Mouse (Mus musculus): ENCODE results near the gene Ccdc124. TPM values are rescaled to one million over a fixed set of nuclear protein-coding genes. Genes with fewer than 3 reads are reported as not detected.

Ccdc124 gene
- polyA plus RNA-seq, 1 experiment: 53.4 TPM

DNA sequence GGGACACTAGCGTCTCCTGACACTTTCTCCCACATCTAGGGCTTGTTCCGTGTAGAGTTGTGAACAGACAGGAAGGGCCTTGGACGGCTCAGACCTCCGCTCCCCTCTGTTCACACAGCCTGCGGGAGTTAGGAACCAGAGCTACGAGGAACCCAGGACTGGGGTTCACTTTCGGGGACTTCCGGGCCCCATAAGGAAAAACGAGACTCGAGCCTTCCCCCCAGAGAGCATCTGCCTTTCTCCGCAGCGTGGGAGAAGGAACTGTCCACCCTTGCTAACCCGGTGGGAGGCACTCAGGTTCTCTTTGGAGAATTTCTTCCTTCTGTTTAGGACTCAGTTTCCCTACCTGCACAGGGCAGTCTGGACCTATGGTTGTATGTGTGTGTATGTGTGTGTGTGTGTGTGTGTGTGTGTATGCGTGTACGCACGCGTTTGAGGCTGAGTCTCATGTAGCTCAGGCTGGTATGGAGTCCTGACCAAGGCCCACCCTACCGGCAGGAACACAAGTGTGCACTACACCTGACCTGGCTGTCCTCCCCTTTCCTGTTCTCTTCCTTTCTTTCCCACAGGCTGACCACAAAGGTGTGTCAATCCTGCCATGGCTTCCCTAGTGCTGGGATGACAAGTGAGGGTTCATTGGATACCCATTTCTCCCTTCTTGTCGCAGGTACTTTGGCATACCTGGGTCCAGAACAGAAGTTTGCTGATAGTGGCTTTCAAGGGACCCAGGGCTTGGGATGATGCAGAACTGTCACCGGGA is 19.3 kb upstream of the Ccdc124 start:
- Histone ChIP-seq H3K4me1 (replicated peaks; ENCODE audit: control insufficient read depth, insufficient read depth, low read length) (peaks cover 8% of the 10 kb centered on the region), H3K27me3 (ENCODE audit: control insufficient read depth, insufficient read depth, low read length) (peaks cover 4% of the 10 kb centered on the region; the same call in 1 of the 2 replicates)
- 60% methylated on average over 20 of the region's 20 CpGs for WGBS

DNA sequence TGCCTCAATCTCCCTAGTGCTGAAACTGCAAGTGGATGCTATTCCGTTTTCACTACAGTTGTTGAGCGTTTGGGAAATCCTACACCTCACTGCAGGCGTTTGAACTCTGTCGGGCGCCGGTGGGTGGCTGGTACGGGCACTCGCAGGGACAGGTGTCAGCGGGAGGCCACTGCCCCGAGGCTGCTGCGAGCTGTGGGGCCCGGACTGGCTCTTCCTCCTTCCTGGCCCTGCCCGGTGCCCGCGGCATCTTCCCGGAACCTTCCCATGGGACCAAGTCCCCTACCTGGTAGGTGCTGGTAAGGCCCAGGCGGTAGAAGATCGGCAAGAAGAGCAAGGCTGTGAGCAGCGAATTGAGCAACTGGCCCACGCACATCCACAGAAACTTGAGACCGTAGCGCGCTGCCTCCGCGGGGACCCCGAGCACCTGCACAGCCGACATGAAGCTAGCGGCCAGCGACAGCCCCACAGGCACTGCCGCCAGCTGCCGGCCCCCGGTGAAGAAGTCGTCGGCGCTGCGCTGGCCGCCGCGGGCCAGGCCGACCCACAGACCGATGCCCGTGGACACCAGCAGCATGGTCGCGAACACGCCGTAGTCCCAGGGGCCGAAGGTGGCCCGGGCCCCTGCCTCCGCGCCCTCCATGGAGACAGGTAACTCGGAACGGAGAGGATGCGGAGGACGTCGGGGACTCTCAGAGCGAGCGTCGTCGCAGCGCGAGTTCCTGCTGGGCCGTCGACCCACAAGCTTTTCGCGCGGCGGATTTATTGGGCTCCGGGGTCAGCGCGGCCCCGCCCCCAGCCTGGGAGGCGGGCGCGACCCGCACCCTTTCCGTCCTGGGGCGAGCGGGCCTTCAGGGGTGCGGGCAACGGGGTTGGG is 18.5 kb upstream of the Ccdc124 start, which contains the start of gene Slc5a5:
TSS of gene Slc5a5 (minus strand) at position 736 of the 874 bp plus-strand sequence.
- H3K27me3 ChIP-seq (ENCODE audit: control insufficient read depth, insufficient read depth, low read length): peaks cover 4% of the 10 kb centered on the region; the same call in 1 of the 2 replicates
- 10% methylated on average over 80 of the region's 80 CpGs for WGBS
- no peak within 1 kb of the TSS for H3K27ac ChIP-seq (ENCODE audit: control insufficient read depth, insufficient read depth, low read length)
- H3K4me3 ChIP-seq (ENCODE audit: control insufficient read depth, insufficient read depth, low read length): no peak within 1 kb of the TSS
- H3K4me1 ChIP-seq (replicated peaks; ENCODE audit: control insufficient read depth, insufficient read depth, low read length): peaks cover 8% of the 10 kb centered on the region
- peaks cover 14% of the 10 kb centered on the region for H3K36me3 ChIP-seq (ENCODE audit: control insufficient read depth, insufficient read depth, low read length)
- DNase-seq: no peak
- TF ChIP-seq CTCF (IDR thresholded peaks at IDR 0.05; ENCODE audit: borderline replicate concordance, control insufficient read depth, extremely low read depth, insufficient read depth, low read length, poor library complexity): no peak
- TF ChIP-seq POLR2A (IDR thresholded peaks at IDR 0.05; ENCODE audit: control insufficient read depth, extremely low read depth, insufficient read depth, low read length, poor library complexity): no peak

More for the DNA sequence above, 19.3 kb upstream of the Ccdc124 start:
- no peak for DNase-seq
- TF ChIP-seq CTCF (IDR thresholded peaks at IDR 0.05; ENCODE audit: borderline replicate concordance, control insufficient read depth, extremely low read depth, insufficient read depth, low read length, poor library complexity): no peak
- no peak for TF ChIP-seq POLR2A (IDR thresholded peaks at IDR 0.05; ENCODE audit: control insufficient read depth, extremely low read depth, insufficient read depth, low read length, poor library complexity)
- peaks cover 14% of the 10 kb centered on the region for H3K36me3 ChIP-seq (ENCODE audit: control insufficient read depth, insufficient read depth, low read length)
- H3K4me3 ChIP-seq (ENCODE audit: control insufficient read depth, insufficient read depth, low read length): no peak overlapping the region
- no peak overlapping the region for H3K27ac ChIP-seq (ENCODE audit: control insufficient read depth, insufficient read depth, low read length)

DNA sequence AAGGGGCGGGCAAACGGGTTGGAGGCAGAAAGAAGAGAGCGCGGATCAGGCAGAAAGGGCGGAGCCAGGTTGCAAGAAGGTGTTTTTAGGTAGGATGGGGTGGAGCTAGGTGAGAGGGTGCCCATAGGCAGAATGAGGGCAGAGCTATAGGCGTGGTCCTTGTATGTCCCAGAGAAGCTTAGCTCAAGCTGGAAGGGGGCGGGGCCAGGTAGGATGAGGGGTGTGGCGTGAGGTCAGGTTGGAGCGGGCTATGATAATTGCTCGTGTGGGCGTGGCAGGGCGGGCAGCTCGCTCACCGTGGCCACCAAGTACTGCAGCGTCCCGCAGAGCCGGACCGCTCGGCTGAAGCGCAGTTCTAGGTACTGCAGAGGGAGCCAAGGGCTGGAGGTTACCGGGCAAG is 17.6 kb upstream of the Ccdc124 start:
- peaks cover 4% of the 10 kb centered on the region; the same call in 1 of the 2 replicates for H3K27me3 ChIP-seq (ENCODE audit: control insufficient read depth, insufficient read depth, low read length)
- DNase-seq: no peak
- H3K4me3 ChIP-seq (ENCODE audit: control insufficient read depth, insufficient read depth, low read length): no peak overlapping the region
- WGBS: 10% methylated on average over 21 of the region's 21 CpGs
- no peak overlapping the region for H3K27ac ChIP-seq (ENCODE audit: control insufficient read depth, insufficient read depth, low read length)
- peaks cover 3% of the 10 kb centered on the region for H3K4me1 ChIP-seq (replicated peaks; ENCODE audit: control insufficient read depth, insufficient read depth, low read length)
- H3K36me3 ChIP-seq (ENCODE audit: control insufficient read depth, insufficient read depth, low read length): peaks cover 14% of the 10 kb centered on the region
- TF ChIP-seq POLR2A (IDR thresholded peaks at IDR 0.05; ENCODE audit: control insufficient read depth, extremely low read depth, insufficient read depth, low read length, poor library complexity) (no peak), CTCF (IDR thresholded peaks at IDR 0.05; ENCODE audit: borderline replicate concordance, control insufficient read depth, extremely low read depth, insufficient read depth, low read length, poor library complexity) (no peak)

DNA sequence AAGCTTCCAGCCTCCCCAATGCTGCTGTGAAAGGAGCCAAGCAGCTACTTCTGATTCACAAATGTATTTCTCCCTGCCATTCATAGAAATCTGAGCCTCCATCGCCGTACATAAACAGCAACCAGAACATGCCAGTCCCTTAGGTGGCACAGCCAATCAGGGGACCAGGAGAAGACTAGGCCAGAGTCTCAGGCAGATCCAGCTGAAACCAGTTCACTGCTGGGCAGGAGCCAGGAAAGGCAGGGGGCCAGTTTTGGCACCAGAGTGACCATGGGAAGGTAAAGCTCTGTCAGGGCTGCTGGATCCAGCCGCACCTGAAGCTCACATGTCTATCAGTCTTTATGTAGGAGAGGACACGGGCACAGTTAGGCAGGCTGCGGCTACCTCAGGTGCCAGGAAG is 16.9 kb upstream of the Ccdc124 start:
- Histone ChIP-seq H3K27ac (ENCODE audit: control insufficient read depth, insufficient read depth, low read length) (no peak overlapping the region), H3K27me3 (ENCODE audit: control insufficient read depth, insufficient read depth, low read length) (peaks cover 4% of the 10 kb centered on the region; the same call in 1 of the 2 replicates), H3K4me3 (ENCODE audit: control insufficient read depth, insufficient read depth, low read length) (no peak overlapping the region), H3K4me1 (replicated peaks; ENCODE audit: control insufficient read depth, insufficient read depth, low read length) (no peaks in the 10 kb centered on the region), H3K36me3 (ENCODE audit: control insufficient read depth, insufficient read depth, low read length) (peaks cover 14% of the 10 kb centered on the region)
- TF ChIP-seq CTCF (IDR thresholded peaks at IDR 0.05; ENCODE audit: borderline replicate concordance, control insufficient read depth, extremely low read depth, insufficient read depth, low read length, poor library complexity): no peak
- no peak for TF ChIP-seq POLR2A (IDR thresholded peaks at IDR 0.05; ENCODE audit: control insufficient read depth, extremely low read depth, insufficient read depth, low read length, poor library complexity)
- 75% methylated on average over 5 of the region's 5 CpGs for WGBS
- DNase-seq: no peak

DNA sequence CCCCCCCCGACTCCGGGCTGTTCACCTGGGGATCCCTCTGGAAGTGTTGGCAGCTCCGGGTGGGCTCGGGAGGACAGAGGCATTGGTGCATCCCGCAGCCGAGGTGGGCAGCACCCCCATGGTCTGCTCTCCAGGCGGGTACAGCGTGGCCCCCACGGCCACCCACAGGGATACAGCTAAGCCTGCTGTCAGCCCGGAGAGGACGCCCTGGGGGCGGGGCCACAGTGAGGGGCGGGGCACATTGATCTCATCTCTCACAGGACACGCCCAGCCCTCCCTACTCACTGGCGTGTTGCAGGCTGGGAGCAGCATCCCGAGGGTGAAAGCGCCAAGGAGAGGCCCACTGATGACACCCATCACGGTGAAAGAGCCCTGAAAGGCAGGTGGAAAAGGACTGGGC is 13.9 kb upstream of the Ccdc124 start:
- Histone ChIP-seq H3K27ac (ENCODE audit: control insufficient read depth, insufficient read depth, low read length) (no peak overlapping the region), H3K4me3 (ENCODE audit: control insufficient read depth, insufficient read depth, low read length) (no peak overlapping the region), H3K36me3 (ENCODE audit: control insufficient read depth, insufficient read depth, low read length) (no peaks in the 10 kb centered on the region), H3K4me1 (replicated peaks; ENCODE audit: control insufficient read depth, insufficient read depth, low read length) (no peaks in the 10 kb centered on the region), H3K27me3 (ENCODE audit: control insufficient read depth, insufficient read depth, low read length) (peaks cover 4% of the 10 kb centered on the region; the same call in 1 of the 2 replicates)
- no peak for TF ChIP-seq POLR2A (IDR thresholded peaks at IDR 0.05; ENCODE audit: control insufficient read depth, extremely low read depth, insufficient read depth, low read length, poor library complexity)
- no peak for TF ChIP-seq CTCF (IDR thresholded peaks at IDR 0.05; ENCODE audit: borderline replicate concordance, control insufficient read depth, extremely low read depth, insufficient read depth, low read length, poor library complexity)
- no peak for DNase-seq
- WGBS: 10% methylated on average over 17 of the region's 18 CpGs

DNA sequence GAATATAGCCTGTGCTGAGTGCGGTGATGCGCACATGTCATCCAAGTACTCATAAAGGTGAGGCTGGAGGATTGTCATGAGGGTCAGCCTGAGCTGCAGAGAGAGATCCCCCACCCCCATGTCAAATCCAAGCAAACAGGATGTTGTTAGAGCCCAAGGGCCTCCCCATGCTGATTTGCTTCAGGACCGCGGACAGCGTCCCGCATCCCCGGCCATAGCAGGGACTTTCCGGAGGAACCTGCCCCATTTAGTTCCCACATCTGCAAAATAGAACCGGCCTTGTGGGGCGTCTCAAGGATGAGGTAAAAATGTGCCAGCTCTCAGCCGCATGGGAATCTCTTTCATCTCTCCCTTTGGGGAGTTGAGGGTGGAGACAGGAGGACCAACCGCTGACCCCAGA is 11.9 kb upstream of the Ccdc124 start:
- Histone ChIP-seq H3K4me3 (ENCODE audit: control insufficient read depth, insufficient read depth, low read length) (no peak overlapping the region), H3K36me3 (ENCODE audit: control insufficient read depth, insufficient read depth, low read length) (no peaks in the 10 kb centered on the region), H3K4me1 (replicated peaks; ENCODE audit: control insufficient read depth, insufficient read depth, low read length) (no peaks in the 10 kb centered on the region), H3K27me3 (ENCODE audit: control insufficient read depth, insufficient read depth, low read length) (no peaks in the 10 kb centered on the region; the same call in 1 of the 2 replicates), H3K27ac (ENCODE audit: control insufficient read depth, insufficient read depth, low read length) (no peak overlapping the region)
- 19% methylated on average over 12 of the region's 12 CpGs for WGBS
- TF ChIP-seq CTCF (IDR thresholded peaks at IDR 0.05; ENCODE audit: borderline replicate concordance, control insufficient read depth, extremely low read depth, insufficient read depth, low read length, poor library complexity) (no peak), POLR2A (IDR thresholded peaks at IDR 0.05; ENCODE audit: control insufficient read depth, extremely low read depth, insufficient read depth, low read length, poor library complexity) (no peak)
- no peak for DNase-seq
